Mouse (Mus musculus) lung, adult 18-20 months (tissue): ENCODE measurements around the gene Tmem87b.

Experiments used
- DNase-seq, 2 experiments: peaks; one replicate each; pipeline ENCODE4 v3.0.0; 2022; ENCODE audit warnings: mixed read lengths in 2 of 2

Gene Tmem87b

DNA sequence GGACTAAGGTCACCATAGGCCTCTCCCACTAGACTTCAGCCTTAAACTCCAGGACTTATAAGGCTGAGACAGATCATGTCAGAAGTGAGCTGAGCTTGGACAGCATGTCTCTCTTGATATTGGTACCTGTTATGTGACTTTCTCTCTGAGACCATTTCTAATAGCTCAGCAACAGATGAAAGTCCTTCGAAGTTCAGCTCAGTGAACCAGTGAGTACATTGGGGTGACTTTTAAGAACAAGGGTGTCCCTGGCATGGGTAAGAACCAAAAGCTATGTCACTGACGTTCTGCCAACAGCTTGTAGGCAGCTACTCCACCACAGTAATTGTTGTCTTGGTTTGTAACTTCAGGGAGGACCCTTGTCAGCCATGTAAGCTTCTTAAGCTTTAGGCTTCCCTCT, 2.7 kb downstream of the Tmem87b start:
- DNase-seq = no peak

DNA sequence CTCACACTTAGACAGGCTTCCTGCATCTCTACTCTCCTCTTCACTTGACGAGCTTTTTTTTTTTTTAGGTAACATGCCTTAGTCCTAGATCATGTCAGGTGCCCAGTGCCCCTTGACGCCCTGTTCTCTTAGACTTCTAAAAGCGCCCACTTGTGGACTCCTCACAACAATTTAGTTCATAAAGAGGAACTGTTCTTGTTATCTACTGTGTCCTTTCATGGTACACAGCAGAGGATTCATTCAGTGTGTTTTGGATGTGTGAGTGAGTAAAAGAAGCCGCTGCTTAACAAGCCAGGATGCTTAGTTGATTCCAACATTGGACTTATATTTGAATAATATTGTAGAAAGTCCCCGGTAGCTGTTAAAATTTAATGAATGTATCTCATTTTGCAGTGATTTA, 6.0 kb downstream of the Tmem87b start:
- no peak for DNase-seq

DNA sequence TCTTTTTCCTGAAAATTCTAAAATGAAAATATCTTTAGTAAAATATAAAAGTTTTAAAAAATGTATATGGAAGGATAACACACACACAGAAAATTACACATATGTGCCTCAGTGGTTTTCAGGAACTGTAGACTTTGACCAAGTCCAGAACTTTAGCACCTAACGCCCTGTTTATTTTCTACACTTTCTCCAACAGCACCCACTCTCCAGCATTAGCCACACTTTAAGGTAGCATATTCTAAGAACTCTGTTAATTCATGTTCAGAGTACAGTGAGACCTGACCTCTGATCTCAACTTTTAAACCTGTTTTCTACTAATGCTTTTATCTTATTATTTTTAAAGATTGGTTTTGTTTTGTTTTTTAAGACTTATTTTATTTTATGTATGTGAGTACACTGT, 9.9 kb downstream of the Tmem87b start:
- no peak for DNase-seq

DNA sequence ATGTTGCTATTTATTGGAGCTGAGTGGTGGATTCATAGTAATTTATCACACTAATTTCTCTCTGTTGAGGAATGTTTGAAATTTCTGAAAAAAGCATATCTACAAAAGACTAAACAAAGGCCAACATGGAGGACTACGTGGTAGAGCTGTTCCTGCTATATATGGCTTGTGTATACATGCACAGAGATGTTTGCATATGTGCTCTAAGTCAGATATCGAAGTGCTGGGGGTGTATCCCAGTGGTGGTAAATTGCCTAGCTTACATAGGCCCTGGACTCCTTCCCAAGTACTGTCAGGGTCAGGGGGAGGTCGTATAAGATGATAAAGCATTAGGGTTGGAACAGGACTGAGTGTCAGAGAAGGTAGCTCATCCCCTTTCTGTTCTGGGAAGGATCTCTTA, 14.7 kb downstream of the Tmem87b start:
- DNase-seq = no peak

GRCm38 (mm10) chr2:128833035-128833434, 15.1 kb downstream of the Tmem87b start:
- DNase-seq = no peak

DNA sequence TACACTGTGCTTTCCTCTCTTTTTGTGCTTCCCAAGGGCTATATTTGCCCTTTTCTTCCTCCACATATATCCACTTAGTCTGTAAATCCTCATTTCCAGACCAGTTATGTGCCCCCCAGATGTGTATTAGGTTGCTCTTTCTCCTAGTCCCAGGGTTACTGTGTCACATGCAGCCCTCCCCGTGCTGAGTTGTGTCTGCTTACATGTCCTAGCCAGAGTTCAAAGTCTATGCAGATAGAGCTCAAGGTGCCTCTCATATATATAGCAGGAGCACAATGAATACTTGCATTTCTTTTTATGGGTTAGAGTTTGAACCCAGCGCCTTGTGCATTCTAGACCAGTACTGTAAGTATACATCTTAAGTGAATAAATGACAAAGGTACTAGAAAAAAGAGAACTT, 15.5 kb downstream of the Tmem87b start:
- no peak for DNase-seq

- DNase-seq = no peak
These were observed 19.6 kb downstream of the Tmem87b start for GRCm38 (mm10) chr2:128837531-128837930.

DNA sequence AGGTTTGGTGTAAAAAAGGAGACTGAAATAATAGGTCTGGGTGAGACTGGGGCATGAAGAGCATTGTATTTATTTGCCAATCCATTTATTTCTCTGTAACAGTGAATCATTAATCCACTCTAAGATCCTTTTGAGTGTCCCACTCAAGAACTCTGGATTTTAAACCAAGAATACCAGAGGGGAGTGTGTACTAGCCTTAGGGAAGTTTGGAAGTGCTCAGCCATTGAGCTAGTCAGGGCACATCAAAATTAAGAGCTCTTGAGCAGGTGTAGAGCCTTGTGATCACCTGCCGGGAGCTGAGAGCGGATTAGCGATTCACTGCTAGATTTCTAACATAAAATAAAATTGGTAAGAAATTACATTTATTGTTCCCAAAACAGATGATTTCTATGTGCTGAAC, 20.7 kb downstream of the Tmem87b start:
- no peak for DNase-seq

- no peak for DNase-seq
These were observed 21.6 kb downstream of the Tmem87b start for GRCm38 (mm10) chr2:128839501-128839900.

GRCm38 (mm10) chr2:128842437-128842836, 24.5 kb downstream of the Tmem87b start:
- DNase-seq = no peak

GRCm38 (mm10) chr2:128850036-128850435, 32.1 kb downstream of the Tmem87b start:
- no peak for DNase-seq

DNA sequence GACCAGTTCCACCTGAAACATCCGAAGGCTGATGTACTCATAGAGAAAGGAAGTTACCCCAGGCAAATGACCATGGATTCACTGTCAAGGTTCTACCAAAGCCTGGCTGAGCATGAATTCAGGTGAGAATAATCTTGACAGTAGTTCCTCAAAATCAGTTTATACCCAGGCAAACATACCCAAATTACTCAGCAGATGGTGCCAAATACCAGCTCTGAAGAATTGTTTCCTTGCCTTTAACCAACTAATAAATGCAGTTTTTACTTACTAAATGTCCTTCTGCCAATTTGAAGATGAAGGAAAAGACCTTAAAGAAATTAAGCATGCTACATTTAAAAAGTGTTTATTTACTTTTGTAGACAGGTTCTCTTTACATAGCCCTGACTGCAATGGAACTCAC, 38.8 kb downstream of the Tmem87b start:
- DNase-seq = no peak

- DNase-seq = no peak
These were observed 41.0 kb downstream of the Tmem87b start for GRCm38 (mm10) chr2:128858962-128859361.

GRCm38 (mm10) chr2:128859861-128860260, 41.9 kb downstream of the Tmem87b start:
- peak; percentile 17 to 37 for DNase-seq

GRCm38 (mm10) chr2:128862636-128863035, 44.7 kb downstream of the Tmem87b start, which contains the start of gene Fbln7:
Gene Fbln7 (plus strand): TSS chr2:128862981.
- no peak for DNase-seq

- peak; percentile 24 to 26 for DNase-seq
These were observed 45.9 kb downstream of the Tmem87b start for GRCm38 (mm10) chr2:128863777-128864331.

DNA sequence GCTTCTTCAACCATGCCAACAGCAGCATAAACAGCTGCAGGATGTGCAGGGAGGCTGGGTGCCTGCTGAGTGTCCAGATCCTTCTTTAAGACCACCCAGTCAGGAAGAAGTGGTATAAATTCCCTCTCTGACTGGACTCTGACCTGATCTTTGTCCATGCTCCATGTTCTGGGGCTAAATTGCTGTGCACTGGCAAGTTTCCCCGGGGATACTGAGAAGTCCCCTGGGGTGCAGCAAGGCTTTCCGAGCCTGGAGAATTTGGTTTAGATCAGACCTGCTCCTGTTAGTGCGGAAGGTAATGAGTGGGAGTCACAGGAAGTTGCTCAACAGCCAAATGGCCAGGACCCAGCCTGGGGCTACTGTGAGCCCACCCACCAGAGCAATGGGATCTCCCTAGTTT, 47.1 kb downstream of the Tmem87b start:
- DNase-seq = no peak

GRCm38 (mm10) chr2:128871656-128872055, 53.7 kb downstream of the Tmem87b start:
- DNase-seq = no peak

DNA sequence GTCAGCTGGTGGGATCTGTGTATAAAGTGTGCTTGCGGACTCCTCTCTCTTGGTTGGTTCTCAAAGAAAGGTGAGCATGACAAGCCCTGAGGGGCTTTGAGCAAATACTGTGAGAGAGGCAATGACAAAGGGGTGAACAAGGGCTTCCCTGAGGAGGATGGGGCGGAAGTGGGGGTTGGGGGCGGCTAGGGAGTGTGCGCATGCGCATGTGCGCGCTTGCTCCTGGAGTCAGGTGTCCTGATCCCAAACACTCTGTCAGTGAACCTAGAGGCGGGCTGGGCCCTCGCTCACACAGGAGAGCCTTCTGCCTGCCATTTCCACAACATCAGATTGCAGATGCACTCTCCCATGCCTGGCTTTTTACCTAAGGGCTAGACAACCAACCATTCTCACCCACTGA, 54.3 kb downstream of the Tmem87b start:
- DNase-seq = no peak

DNA sequence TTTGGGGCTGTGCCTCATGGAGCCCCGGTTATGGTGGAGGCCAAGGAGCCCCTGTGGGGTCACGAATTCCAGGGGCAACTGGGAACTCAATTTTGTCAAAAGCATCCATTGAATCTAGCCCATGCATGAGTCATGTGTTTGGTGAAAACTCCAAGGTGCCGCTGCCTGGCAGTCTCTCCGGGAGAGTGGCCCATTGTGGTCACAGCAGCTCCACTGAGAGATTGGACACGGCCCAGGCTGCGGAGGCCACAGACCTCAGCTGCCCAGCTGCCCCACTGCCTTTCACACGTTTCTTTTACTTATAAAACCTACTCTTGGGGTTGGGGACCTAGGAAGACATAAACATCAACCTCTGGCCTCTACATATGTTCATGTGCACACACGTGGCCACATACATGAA, 57.6 kb downstream of the Tmem87b start:
- DNase-seq = no peak

- DNase-seq = no peak
These were observed 63.3 kb downstream of the Tmem87b start for GRCm38 (mm10) chr2:128881236-128881635.

DNA sequence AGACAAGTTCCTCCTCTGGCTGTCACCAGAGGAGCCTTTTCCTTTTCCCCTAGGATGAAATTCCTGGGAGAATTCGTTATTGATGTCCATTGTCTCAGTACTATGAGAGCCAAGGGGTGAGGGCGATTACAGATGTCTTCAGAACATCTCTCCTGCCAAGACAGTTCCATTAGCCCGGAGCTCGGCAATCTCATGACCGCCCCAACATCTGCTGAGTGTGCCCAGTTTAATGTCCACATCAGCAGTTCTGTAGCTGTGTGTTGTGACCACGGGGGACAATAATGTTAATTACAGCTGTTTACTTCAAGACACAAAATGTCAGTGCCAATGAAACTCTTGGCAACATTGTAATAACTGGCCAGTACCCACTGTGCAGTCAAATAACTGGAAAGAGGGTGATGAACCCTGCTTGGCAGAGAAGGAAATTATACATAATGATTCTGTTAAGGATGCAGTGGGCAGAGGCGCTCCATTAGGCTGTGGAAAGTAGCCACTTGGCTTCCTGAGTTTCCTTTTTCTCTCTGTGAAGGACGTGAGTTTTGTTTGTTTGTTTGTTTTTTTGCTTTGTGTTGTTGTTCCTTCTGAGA, 67.4 kb downstream of the Tmem87b start:
- no peak for DNase-seq

DNA sequence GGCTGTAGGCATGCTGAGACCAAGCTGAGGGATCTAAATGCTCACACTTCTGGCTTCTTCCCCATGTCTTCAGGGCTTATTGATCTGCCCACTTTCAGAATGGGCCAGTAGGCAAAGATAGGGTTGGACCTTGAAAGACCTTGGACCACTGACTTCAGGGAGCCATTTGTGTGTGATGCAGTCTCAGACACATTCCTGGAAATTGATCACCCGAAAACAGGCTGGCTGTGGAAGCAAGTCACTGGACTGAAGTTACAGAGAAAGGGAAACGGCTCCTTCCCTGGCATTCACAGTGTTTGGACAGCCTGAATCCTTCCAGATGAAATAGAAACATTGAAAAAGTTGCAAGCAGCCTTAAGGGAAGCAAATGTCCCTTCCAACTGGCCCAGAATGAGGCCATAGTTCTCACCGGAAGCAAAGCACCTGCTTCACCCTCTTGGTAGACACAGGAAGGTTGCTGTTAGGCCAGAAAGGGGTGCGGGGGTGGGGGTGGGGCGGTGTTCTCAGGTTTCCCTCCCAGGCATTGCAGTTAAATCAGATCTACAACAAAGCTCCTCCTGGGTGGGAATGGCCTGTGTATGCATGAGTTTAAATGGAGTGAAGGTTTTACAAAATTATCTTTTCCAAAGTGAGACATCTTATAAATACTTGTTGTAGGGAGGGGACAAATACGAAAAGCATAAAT, 70.1 kb downstream of the Tmem87b start:
- no peak for DNase-seq

DNA sequence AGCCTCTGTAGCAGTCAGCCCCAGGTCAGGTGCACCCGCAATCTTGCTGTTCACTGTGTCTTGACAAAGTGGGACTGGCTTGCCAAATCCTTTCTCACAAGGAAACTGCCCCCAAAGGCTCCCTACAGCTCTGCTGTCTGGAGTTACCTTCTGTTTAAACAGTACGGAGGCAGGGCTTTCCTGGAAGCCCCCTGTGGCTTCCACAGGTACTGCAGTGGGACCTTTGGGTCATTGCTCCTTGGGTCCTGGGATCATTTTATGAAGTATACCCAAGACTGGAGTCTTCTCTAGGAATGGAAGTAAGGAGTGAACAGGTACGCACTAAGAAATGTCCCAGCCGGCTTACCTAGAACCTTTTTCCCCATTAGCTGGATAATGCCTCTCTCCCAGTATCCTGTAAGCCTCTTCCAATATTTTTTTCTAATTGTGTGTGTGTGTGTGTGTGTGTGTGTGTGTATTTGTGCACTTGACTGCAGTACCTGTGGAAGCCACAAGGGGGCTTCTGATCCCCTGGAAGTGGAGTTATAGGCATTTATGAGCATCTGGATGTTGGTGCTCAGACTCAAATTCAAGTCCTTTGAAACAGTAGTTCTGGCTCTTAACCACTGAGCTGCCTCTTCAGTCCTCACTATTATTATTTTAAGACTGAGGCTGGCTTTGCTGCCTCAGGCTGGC, 72.9 kb downstream of the Tmem87b start:
- DNase-seq = no peak
